Mouse (Mus musculus) lung, embryonic 14.5 days (tissue): ENCODE results near the gene Impdh1. TPM values are rescaled to one million over a fixed set of nuclear protein-coding genes. Genes with fewer than 3 reads are reported as not detected.
"Not testable (repeated sequence)": the region's sequence is repeated elsewhere in the genome, so short reads cannot be mapped to it uniquely, and the experiment has no call there.

Source experiments
- ATAC-seq: fragments of 200-750 bp; cut with Nextera tagmentation; 2 replicates; pipeline ENCODE4 v1.8.0; 2017; ENCODE audit warnings: mild to moderate bottlenecking, moderate TSS enrichment, moderate library complexity; ENCODE audit not compliant: insufficient read depth
- DNase-seq: peaks from one replicate; pipeline ENCODE4 v3.0.0-alpha.2; 2015
- H3K27ac ChIP-seq: fragments of 300-500 bp; sonication (generic); 2 replicates; pipeline ENCODE4 v1.5.1; 2014; ENCODE audit warnings: low read depth, mild to moderate bottlenecking, moderate library complexity
- H3K27me3 ChIP-seq: fragments of 300-500 bp; sonication (generic); 2 replicates; pipeline ENCODE4 v1.6.1; 2014; ENCODE audit warnings: low read length, control low read depth; ENCODE audit not compliant: insufficient read depth
- H3K36me3 ChIP-seq: fragments of 300-500 bp; sonication (generic); 2 replicates; pipeline ENCODE4 v1.6.1; 2014; ENCODE audit warnings: control low read depth; ENCODE audit not compliant: insufficient read depth
- H3K4me1 ChIP-seq: fragments of 300-500 bp; sonication (generic); 2 replicates; pipeline ENCODE4 v1.6.1; 2014; ENCODE audit warnings: antibody characterized with exemption, control low read depth; ENCODE audit not compliant: insufficient read depth
- H3K4me2 ChIP-seq: fragments of 300-500 bp; sonication (generic); 2 replicates; pipeline ENCODE4 v1.6.1; 2014; ENCODE audit warnings: mild to moderate bottlenecking
- H3K4me3 ChIP-seq: fragments of 300-500 bp; sonication (generic); 2 replicates; pipeline ENCODE4 v1.5.1; 2014; ENCODE audit warnings: low read depth, low read length
- H3K9ac ChIP-seq: fragments of 300-500 bp; sonication (generic); 2 replicates; pipeline ENCODE4 v1.6.1; 2014
- H3K9me3 ChIP-seq: fragments of 300-500 bp; sonication (generic); 2 replicates; pipeline ENCODE4 v1.6.1; 2016; ENCODE audit warnings: low read depth, low read length, control low read depth
- CTCF ChIP-seq: IDR thresholded peaks from 2 replicates; pipeline ENCODE4 v1.5.1; 2016; ENCODE audit warnings: antibody characterized with exemption, low read depth
- WGBS: fragments of 180-500 bp; shearing (Covaris S2); extraction: QIAGEN DNeasy Blood & Tissue Kit; methylation state at CpG from one replicate; pipeline ENCODE4 v1.1.7; 2014; 5-methylcytosine and 5-hydroxymethylcytosine counted together
- polyA plus RNA-seq: library from polyadenylated mRNA; unstranded; fragments of >200 nt; fragmentation: Nextera tagmentation; extraction: Ambion mirVana; gene quantifications from 2 replicates; pipeline ENCODE4 v1.2.1, GENCODE M21; 2014

Impdh1 gene
- polyA plus RNA-seq, 1 experiment from 2014 or later = 51.6 TPM

GRCm38 (mm10) chr6:29170063-29170921 lies 45.9 kb downstream of the Impdh1 start:
- WGBS = under 1% methylated on average over 62 of the region's 63 CpGs

GRCm38 (mm10) chr6:29169675-29170062 lies 46.5 kb downstream of the Impdh1 start:
- Histone ChIP-seq H3K9ac (no peak overlapping the region), H3K4me1 (peaks cover 5% of the 10 kb centered on the region; the same call in 1 of the 2 replicates), H3K27me3 (peaks cover 74% of the 10 kb centered on the region), H3K4me3 (peak overlapping the region; percentile 51), H3K4me2 (peak overlapping the region; percentile 99), H3K36me3 (no peaks in the 10 kb centered on the region), H3K9me3 (no peaks in the 10 kb centered on the region), H3K27ac (no peak overlapping the region)
- TF ChIP-seq CTCF = no peak
- DNase-seq (peak; percentile 14), ATAC-seq (0 out of 2 replicates have a peak, but pooled peaks have one; percentile 2)
- WGBS = 4% methylated on average over 12 of the region's 12 CpGs

More at GRCm38 (mm10) chr6:29170063-29170921, 45.9 kb downstream of the Impdh1 start:
- no peaks in the 10 kb centered on the region for H3K9me3 ChIP-seq
- peak overlapping the region; percentile 51 for H3K4me3 ChIP-seq
- ATAC-seq (peak; percentile 36), DNase-seq (peak; percentile 63)
- H3K27ac ChIP-seq = no peak overlapping the region
- no peak for TF ChIP-seq CTCF
- H3K4me2 ChIP-seq = peak overlapping the region; percentile 99
- peaks cover 74% of the 10 kb centered on the region for H3K27me3 ChIP-seq
- H3K4me1 ChIP-seq = peaks cover 5% of the 10 kb centered on the region; the same call in 1 of the 2 replicates
- peak overlapping the region; percentile 53 for H3K9ac ChIP-seq
- H3K36me3 ChIP-seq = no peaks in the 10 kb centered on the region

GRCm38 (mm10) chr6:29168871-29169270 lies 47.3 kb downstream of the Impdh1 start:
- H3K9me3 ChIP-seq = no peaks in the 10 kb centered on the region
- H3K9ac ChIP-seq = no peak overlapping the region
- no peak overlapping the region for H3K27ac ChIP-seq
- TF ChIP-seq CTCF = no peak
- no peak overlapping the region for H3K4me2 ChIP-seq
- H3K36me3 ChIP-seq = no peaks in the 10 kb centered on the region
- 46% methylated on average over 2 of the region's 2 CpGs for WGBS
- H3K4me1 ChIP-seq = peaks cover 5% of the 10 kb centered on the region
- DNase-seq = no peak
- ATAC-seq = no peak
- no peak overlapping the region for H3K4me3 ChIP-seq
- H3K27me3 ChIP-seq = peaks cover 68% of the 10 kb centered on the region

- peaks cover 11% of the 10 kb centered on the region for H3K4me1 ChIP-seq
- ATAC-seq = no peak
- H3K36me3 ChIP-seq = no peaks in the 10 kb centered on the region
- H3K27ac ChIP-seq = no peak overlapping the region
- no peaks in the 10 kb centered on the region for H3K9me3 ChIP-seq
- H3K9ac ChIP-seq = no peak overlapping the region
- peak; percentile 70 for TF ChIP-seq CTCF
- H3K27me3 ChIP-seq = peaks cover 44% of the 10 kb centered on the region
- H3K4me3 ChIP-seq = no peak overlapping the region
- H3K4me2 ChIP-seq = no peak overlapping the region
- 4% methylated on average over 1 of the region's 1 CpGs for WGBS
- peak; percentile 85 for DNase-seq
Measured at GRCm38 (mm10) chr6:29166196-29166595, 50.0 kb downstream of the Impdh1 start.

GRCm38 (mm10) chr6:29164314-29165244 lies 51.6 kb downstream of the Impdh1 start, which contains the start of gene Rbm28:
Rbm28 (minus strand) TSS chr6:29165006.
- peak; percentile 97 for DNase-seq
- Histone ChIP-seq H3K4me2 (peak within 1 kb of the TSS; percentile 94), H3K27me3 (peaks cover 28% of the 10 kb centered on the region), H3K9me3 (no peaks in the 10 kb centered on the region), H3K9ac (peak within 1 kb of the TSS; percentile 63), H3K4me3 (peak within 1 kb of the TSS; percentile 61), H3K36me3 (peaks cover 5% of the 10 kb centered on the region; the same call in 1 of the 2 replicates), H3K4me1 (peaks cover 6% of the 10 kb centered on the region; the same call in 1 of the 2 replicates), H3K27ac (no peak within 1 kb of the TSS)
- no peak for TF ChIP-seq CTCF
- WGBS = 6% methylated on average over 42 of the region's 42 CpGs
- ATAC-seq = peak; percentile 86

GRCm38 (mm10) chr6:29161291-29161690 lies 54.9 kb downstream of the Impdh1 start:
- H3K9me3 ChIP-seq, ATAC-seq: not testable (repeated sequence)
- WGBS = 95% methylated on average over 5 of the region's 5 CpGs

More at GRCm38 (mm10) chr6:29161291-29161690, 54.9 kb downstream of the Impdh1 start:
- H3K36me3 ChIP-seq = peaks cover 35% of the 10 kb centered on the region
- not testable (repeated sequence) for H3K4me1 ChIP-seq, DNase-seq, H3K4me2 ChIP-seq, H3K27ac ChIP-seq, H3K27me3 ChIP-seq, H3K9ac ChIP-seq, H3K4me3 ChIP-seq
